Mouse (Mus musculus): ENCODE measurements around the gene Gdpd2.

The Gdpd2 gene

DNA sequence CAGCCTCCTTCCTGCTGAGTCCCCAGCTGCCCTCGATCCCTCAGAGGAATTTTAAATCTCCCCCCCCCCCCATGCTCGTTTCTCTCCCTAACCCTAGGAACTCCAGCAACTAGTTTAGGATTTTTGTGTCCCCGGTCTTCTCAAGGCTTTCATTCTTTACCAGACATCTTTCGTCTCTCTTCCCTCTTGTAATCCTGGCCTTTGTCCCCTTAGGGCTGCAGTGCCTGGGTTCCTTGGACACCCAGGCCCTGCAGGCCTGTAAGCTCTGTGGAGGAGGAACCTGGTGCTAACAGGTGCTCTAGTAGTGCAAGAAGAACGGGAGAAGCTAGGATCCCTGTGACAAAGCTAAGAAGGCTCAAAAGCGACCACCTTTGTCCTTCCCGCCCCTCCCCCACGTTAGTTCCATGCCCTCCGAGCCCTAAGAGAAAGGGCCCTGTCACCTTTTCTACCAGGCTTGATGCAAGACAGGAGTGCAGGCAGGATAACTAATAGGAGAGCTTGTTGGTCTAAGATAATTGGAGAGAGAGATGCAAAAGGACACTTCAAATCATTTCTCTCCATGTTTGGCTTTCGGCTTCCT, 48.1 kb downstream of the Gdpd2 start:
- DNase-seq (ENCODE audit: low spot score) = no peak

DNA sequence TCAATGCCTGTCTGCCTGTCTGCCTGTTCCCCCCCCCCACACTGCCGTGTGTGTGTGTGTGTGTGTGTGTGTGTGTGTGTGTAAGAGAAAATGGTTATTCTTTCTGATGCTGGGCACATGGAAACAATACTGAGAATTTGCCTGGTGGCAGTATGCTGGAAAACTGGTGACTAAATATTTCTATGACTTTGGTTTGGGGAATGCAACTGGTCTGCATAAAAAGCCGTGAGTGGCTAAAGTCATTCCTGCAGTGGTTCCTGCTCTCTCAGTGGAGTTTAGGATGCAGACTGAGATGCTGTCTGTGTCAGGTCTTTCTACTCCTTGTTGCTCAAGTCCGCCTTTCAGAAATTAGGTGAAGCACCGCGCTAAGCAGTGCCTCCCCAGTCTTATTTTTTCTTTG, 48.7 kb downstream of the Gdpd2 start:
- DNase-seq (ENCODE audit: low spot score) = no peak

Data from T-cell, adult 2 months (primary cell).